Mouse (Mus musculus) neural tube, embryonic 13.5 days (tissue): ENCODE data around the gene Hacd1. TPM values are rescaled to one million over a fixed set of nuclear protein-coding genes. Genes with fewer than 3 reads are reported as not detected.
"Not testable (repeated sequence)": the region's sequence is repeated elsewhere in the genome, so short reads cannot be mapped to it uniquely, and the experiment has no call there.

Source experiments
- ATAC-seq: fragments of 200-750 bp; cut with Nextera tagmentation; 2 replicates; pipeline ENCODE4 v1.8.0; 2017; ENCODE audit warnings: low read depth, mild to moderate bottlenecking, moderate TSS enrichment, moderate library complexity
- H3K27ac ChIP-seq: fragments of 300-500 bp; sonication (generic); replicated peaks from 2 replicates; pipeline ENCODE4 v1.5.1; 2015; ENCODE audit warnings: moderate library complexity, mild to moderate bottlenecking, inconsistent platforms
- H3K27me3 ChIP-seq: fragments of 300-500 bp; sonication (generic); 2 replicates; pipeline ENCODE4 v1.6.1; 2015; ENCODE audit warnings: mild to moderate bottlenecking, inconsistent platforms
- H3K36me3 ChIP-seq: fragments of 300-500 bp; sonication (generic); 2 replicates; pipeline ENCODE4 v1.6.1; 2015; ENCODE audit warnings: mild to moderate bottlenecking, inconsistent platforms
- H3K4me1 ChIP-seq: fragments of 300-500 bp; sonication (generic); replicated peaks from 2 replicates; pipeline ENCODE4 v1.6.1; 2015; ENCODE audit warnings: inconsistent platforms
- H3K4me2 ChIP-seq: fragments of 300-500 bp; sonication (generic); 2 replicates; pipeline ENCODE4 v1.6.1; 2015; ENCODE audit warnings: inconsistent platforms, mild to moderate bottlenecking, moderate library complexity
- H3K4me3 ChIP-seq: fragments of 300-500 bp; sonication (generic); 2 replicates; pipeline ENCODE4 v1.5.1; 2015; ENCODE audit warnings: mild to moderate bottlenecking, inconsistent platforms
- H3K9ac ChIP-seq: fragments of 300-500 bp; sonication (generic); 2 replicates; pipeline ENCODE4 v1.6.1; 2015; ENCODE audit warnings: moderate library complexity, mild to moderate bottlenecking, inconsistent platforms
- H3K9me3 ChIP-seq: fragments of 300-500 bp; sonication (generic); 2 replicates; pipeline ENCODE4 v1.6.1; 2016; ENCODE audit warnings: inconsistent platforms
- WGBS: fragments of 180-500 bp; shearing (Covaris S2); methylation state at CpG from one replicate; pipeline ENCODE4 v1.1.7; 2015; 5-methylcytosine and 5-hydroxymethylcytosine counted together
- polyA plus RNA-seq: library from polyadenylated mRNA; unstranded; fragments of >200 nt; fragmentation: Nextera tagmentation; extraction: Ambion mirVana; gene quantifications from 2 replicates; pipeline ENCODE4 v1.2.1, GENCODE M21; 2015

The Hacd1 gene
- polyA plus RNA-seq, result 82.0 and 84.5 TPM in 2 replicates

GRCm38 (mm10) chr2:14055566-14056331 is at the start of gene Hacd1:
Gene Hacd1 (minus strand): TSS chr2:14056135.
- H3K27ac ChIP-seq, result peak within 1 kb of the TSS; percentile 93
- no peaks in the 10 kb centered on the region for H3K9me3 ChIP-seq
- peak within 1 kb of the TSS; percentile 73 for H3K4me2 ChIP-seq
- H3K4me3 ChIP-seq, result peak within 1 kb of the TSS; percentile 74
- WGBS, result under 1% methylated on average over 67 of the region's 101 CpGs
- H3K36me3 ChIP-seq, result no peaks in the 10 kb centered on the region
- ATAC-seq, result peak; percentile 93
- H3K9ac ChIP-seq, result peak within 1 kb of the TSS; percentile 85
- H3K4me1 ChIP-seq, result peaks cover 13% of the 10 kb centered on the region
- no peaks in the 10 kb centered on the region for H3K27me3 ChIP-seq

GRCm38 (mm10) chr2:14103924-14104323 is 48.0 kb upstream of the Hacd1 start:
- Histone ChIP-seq H3K9me3 (no peaks in the 10 kb centered on the region), H3K36me3 (peaks cover 8% of the 10 kb centered on the region), H3K27me3 (no peaks in the 10 kb centered on the region), H3K27ac (no peak overlapping the region), H3K4me2 (no peak overlapping the region), H3K9ac (no peak overlapping the region), H3K4me1 (no peaks in the 10 kb centered on the region), H3K4me3 (no peak overlapping the region)
- no peak for ATAC-seq
- WGBS, result 100% methylated on average over 1 of the region's 1 CpGs

GRCm38 (mm10) chr2:14102603-14103002 is 46.7 kb upstream of the Hacd1 start:
- Histone ChIP-seq H3K36me3 (peaks cover 8% of the 10 kb centered on the region), H3K9ac (no peak overlapping the region), H3K27me3 (no peaks in the 10 kb centered on the region), H3K27ac (no peak overlapping the region), H3K9me3 (no peaks in the 10 kb centered on the region), H3K4me3 (no peak overlapping the region), H3K4me2 (no peak overlapping the region), H3K4me1 (no peaks in the 10 kb centered on the region)
- 91% methylated on average over 2 of the region's 2 CpGs for WGBS
- ATAC-seq, result no peak

GRCm38 (mm10) chr2:14100533-14100932 is 44.6 kb upstream of the Hacd1 start:
- no peaks in the 10 kb centered on the region for H3K4me1 ChIP-seq
- H3K9me3 ChIP-seq, result no peaks in the 10 kb centered on the region
- H3K27me3 ChIP-seq, result no peaks in the 10 kb centered on the region
- peaks cover 18% of the 10 kb centered on the region for H3K36me3 ChIP-seq
- no peak overlapping the region for H3K27ac ChIP-seq
- ATAC-seq, result no peak
- no peak overlapping the region for H3K4me3 ChIP-seq
- H3K4me2 ChIP-seq, result no peak overlapping the region
- no peak overlapping the region for H3K9ac ChIP-seq

GRCm38 (mm10) chr2:14078527-14078926 is 22.6 kb upstream of the Hacd1 start:
- not testable (repeated sequence) for H3K4me2 ChIP-seq, H3K9ac ChIP-seq, H3K27me3 ChIP-seq, H3K9me3 ChIP-seq, H3K4me3 ChIP-seq, H3K27ac ChIP-seq, ATAC-seq, H3K36me3 ChIP-seq
- peaks cover 19% of the 10 kb centered on the region for H3K4me1 ChIP-seq
- 93% methylated on average over 9 of the region's 9 CpGs for WGBS

- Histone ChIP-seq H3K4me1 (peaks cover 26% of the 10 kb centered on the region), H3K27ac (peak overlapping the region; percentile 96), H3K9ac (peak overlapping the region; percentile 95), H3K4me2 (peak overlapping the region; percentile 73), H3K36me3 (no peaks in the 10 kb centered on the region), H3K4me3 (peak overlapping the region; percentile 78), H3K27me3 (no peaks in the 10 kb centered on the region), H3K9me3 (no peaks in the 10 kb centered on the region)
- ATAC-seq, result peak; percentile 38
- under 1% methylated on average over 38 of the region's 38 CpGs for WGBS
Observed at GRCm38 (mm10) chr2:14074221-14074901, 18.4 kb upstream of the Hacd1 start.

- H3K27ac ChIP-seq, result peak within 1 kb of the TSS; percentile 96
- peak within 1 kb of the TSS; percentile 73 for H3K4me2 ChIP-seq
- H3K9me3 ChIP-seq, result no peaks in the 10 kb centered on the region
- ATAC-seq, result peak; percentile 98
- H3K4me1 ChIP-seq, result peaks cover 26% of the 10 kb centered on the region
- peak within 1 kb of the TSS; percentile 78 for H3K4me3 ChIP-seq
- H3K9ac ChIP-seq, result peak within 1 kb of the TSS; percentile 95
- H3K27me3 ChIP-seq, result no peaks in the 10 kb centered on the region
- WGBS, result under 1% methylated on average over 50 of the region's 50 CpGs
- no peaks in the 10 kb centered on the region for H3K36me3 ChIP-seq
Observed at GRCm38 (mm10) chr2:14073362-14074220, 17.7 kb upstream of the Hacd1 start, which contains the start of gene Stam. Gene Stam (plus strand): TSS chr2:14074098.

GRCm38 (mm10) chr2:14073008-14073361 is 17.1 kb upstream of the Hacd1 start:
- H3K4me2 ChIP-seq, result peak overlapping the region; percentile 73
- 20% methylated on average over 8 of the region's 8 CpGs for WGBS

GRCm38 (mm10) chr2:14070466-14070865 is 14.5 kb upstream of the Hacd1 start:
- no peak overlapping the region for H3K27ac ChIP-seq
- no peaks in the 10 kb centered on the region for H3K36me3 ChIP-seq
- H3K4me2 ChIP-seq, result no peak overlapping the region
- no peaks in the 10 kb centered on the region for H3K9me3 ChIP-seq
- 82% methylated on average over 8 of the region's 8 CpGs for WGBS
- no peak for ATAC-seq
- no peak overlapping the region for H3K4me3 ChIP-seq
- peaks cover 16% of the 10 kb centered on the region for H3K4me1 ChIP-seq
- H3K27me3 ChIP-seq, result no peaks in the 10 kb centered on the region
- no peak overlapping the region for H3K9ac ChIP-seq

More at GRCm38 (mm10) chr2:14073008-14073361, 17.1 kb upstream of the Hacd1 start:
- ATAC-seq, result no peak
- H3K27me3 ChIP-seq, result no peaks in the 10 kb centered on the region
- H3K27ac ChIP-seq, result peak overlapping the region; percentile 96
- no peaks in the 10 kb centered on the region for H3K36me3 ChIP-seq
- peak overlapping the region; percentile 78 for H3K4me3 ChIP-seq
- H3K9ac ChIP-seq, result peak overlapping the region; percentile 95
- H3K4me1 ChIP-seq, result peaks cover 26% of the 10 kb centered on the region
- no peaks in the 10 kb centered on the region for H3K9me3 ChIP-seq

- H3K4me3 ChIP-seq, result no peak overlapping the region
- H3K27ac ChIP-seq, result no peak overlapping the region
- no peaks in the 10 kb centered on the region for H3K36me3 ChIP-seq
- WGBS, result 93% methylated on average over 2 of the region's 2 CpGs
- H3K4me2 ChIP-seq, result no peak overlapping the region
- peaks cover 7% of the 10 kb centered on the region for H3K4me1 ChIP-seq
- H3K9ac ChIP-seq, result no peak overlapping the region
- no peak for ATAC-seq
- no peaks in the 10 kb centered on the region for H3K27me3 ChIP-seq
- H3K9me3 ChIP-seq, result no peaks in the 10 kb centered on the region
Observed at GRCm38 (mm10) chr2:14069027-14069426, 13.1 kb upstream of the Hacd1 start.

GRCm38 (mm10) chr2:14065704-14066650 is 10.0 kb upstream of the Hacd1 start:
- Histone ChIP-seq H3K4me2 (no peak overlapping the region), H3K27ac (no peak overlapping the region), H3K4me1 (no peaks in the 10 kb centered on the region), H3K4me3 (no peak overlapping the region), H3K36me3 (no peaks in the 10 kb centered on the region), H3K9ac (no peak overlapping the region), H3K27me3 (no peaks in the 10 kb centered on the region), H3K9me3 (no peaks in the 10 kb centered on the region)
- WGBS, result 57% methylated on average over 2 of the region's 2 CpGs
- no peak for ATAC-seq
